Mouse (Mus musculus): ENCODE results near the gene Gm19684. TPM values are rescaled to one million over a fixed set of nuclear protein-coding genes. Genes with fewer than 3 reads are reported as not detected.
"Not testable (repeated sequence)": the region's sequence is repeated elsewhere in the genome, so short reads cannot be mapped to it uniquely, and the experiment has no call there.

Gm19684 gene
- total and polyA plus RNA-seq, 2 experiments from 2014 or later: not detected

- peak; percentile 61 for DNase-seq (ENCODE audit: low spot score)
- ATAC-seq (ENCODE audit: low FRiP score); H3K4me1 ChIP-seq (ENCODE audit: insufficient read depth, low read length); H3K9ac ChIP-seq (replicated peaks; ENCODE audit: low read length, poor library complexity, severe bottlenecking); H3K27ac ChIP-seq (ENCODE audit: low read depth, low read length); H3K4me2 ChIP-seq (ENCODE audit: low read depth, low read length, poor library complexity, severe bottlenecking); H3K4me3 ChIP-seq (ENCODE audit: low read depth, low read length); H3K27me3 ChIP-seq (ENCODE audit: insufficient read depth, low read length); H3K36me3 ChIP-seq (ENCODE audit: insufficient read depth, low read length); H3K9me3 ChIP-seq (ENCODE audit: low read length): not testable (repeated sequence)
- peak; percentile 73 for TF ChIP-seq CTCF (IDR thresholded peaks at IDR 0.05)
- 16% methylated on average over 6 of the region's 6 CpGs for WGBS
These were observed 7.4 kb upstream of the Gm19684 start for GRCm38 (mm10) chr17:36113979-36114593.

GRCm38 (mm10) chr17:36116545-36116944, 4.9 kb upstream of the Gm19684 start:
- 21% methylated on average over 3 of the region's 3 CpGs for WGBS
- DNase-seq (ENCODE audit: low spot score): peak; percentile 21
- H3K36me3 ChIP-seq (ENCODE audit: insufficient read depth, low read length); H3K27me3 ChIP-seq (ENCODE audit: insufficient read depth, low read length); H3K9me3 ChIP-seq (ENCODE audit: low read length); H3K4me2 ChIP-seq (ENCODE audit: low read depth, low read length, poor library complexity, severe bottlenecking); H3K27ac ChIP-seq (ENCODE audit: low read depth, low read length); H3K4me1 ChIP-seq (ENCODE audit: insufficient read depth, low read length); H3K9ac ChIP-seq (replicated peaks; ENCODE audit: low read length, poor library complexity, severe bottlenecking); H3K4me3 ChIP-seq (ENCODE audit: low read depth, low read length); ATAC-seq (ENCODE audit: low FRiP score): not testable (repeated sequence)

GRCm38 (mm10) chr17:36120839-36121238, 639 bp upstream of the Gm19684 start:
- H3K4me3 ChIP-seq (ENCODE audit: low read depth, low read length); H3K27me3 ChIP-seq (ENCODE audit: insufficient read depth, low read length); H3K4me1 ChIP-seq (ENCODE audit: insufficient read depth, low read length); ATAC-seq (ENCODE audit: low FRiP score); H3K27ac ChIP-seq (ENCODE audit: low read depth, low read length); DNase-seq (ENCODE audit: low spot score); H3K4me2 ChIP-seq (ENCODE audit: low read depth, low read length, poor library complexity, severe bottlenecking); H3K9me3 ChIP-seq (ENCODE audit: low read length); H3K9ac ChIP-seq (replicated peaks; ENCODE audit: low read length, poor library complexity, severe bottlenecking); H3K36me3 ChIP-seq (ENCODE audit: insufficient read depth, low read length): not testable (repeated sequence)
- WGBS: 33% methylated on average over 18 of the region's 18 CpGs

GRCm38 (mm10) chr17:36124111-36124510, 2.6 kb downstream of the Gm19684 start:
- not testable (repeated sequence) for H3K9me3 ChIP-seq (ENCODE audit: low read length); H3K4me1 ChIP-seq (ENCODE audit: insufficient read depth, low read length); H3K9ac ChIP-seq (replicated peaks; ENCODE audit: low read length, poor library complexity, severe bottlenecking); H3K27ac ChIP-seq (ENCODE audit: low read depth, low read length); H3K27me3 ChIP-seq (ENCODE audit: insufficient read depth, low read length); DNase-seq (ENCODE audit: low spot score); H3K4me3 ChIP-seq (ENCODE audit: low read depth, low read length); ATAC-seq (ENCODE audit: low FRiP score); H3K4me2 ChIP-seq (ENCODE audit: low read depth, low read length, poor library complexity, severe bottlenecking); H3K36me3 ChIP-seq (ENCODE audit: insufficient read depth, low read length)
- 74% methylated on average over 3 of the region's 3 CpGs for WGBS

GRCm38 (mm10) chr17:36128525-36128924, 7.0 kb downstream of the Gm19684 start:
- H3K9ac ChIP-seq (replicated peaks; ENCODE audit: low read length, poor library complexity, severe bottlenecking); ATAC-seq (ENCODE audit: low FRiP score); H3K36me3 ChIP-seq (ENCODE audit: insufficient read depth, low read length); H3K4me2 ChIP-seq (ENCODE audit: low read depth, low read length, poor library complexity, severe bottlenecking); H3K27ac ChIP-seq (ENCODE audit: low read depth, low read length); H3K4me1 ChIP-seq (ENCODE audit: insufficient read depth, low read length); DNase-seq (ENCODE audit: low spot score); H3K4me3 ChIP-seq (ENCODE audit: low read depth, low read length); H3K9me3 ChIP-seq (ENCODE audit: low read length); H3K27me3 ChIP-seq (ENCODE audit: insufficient read depth, low read length): not testable (repeated sequence)
- 64% methylated on average over 10 of the region's 13 CpGs for WGBS

GRCm38 (mm10) chr17:36128968-36129817, 7.7 kb downstream of the Gm19684 start, which contains the start of gene Gm7030:
Gene Gm7030 (minus strand): TSS chr17:36129425.
- not testable (repeated sequence) for H3K4me2 ChIP-seq (ENCODE audit: low read depth, low read length, poor library complexity, severe bottlenecking); H3K4me3 ChIP-seq (ENCODE audit: low read depth, low read length); H3K27ac ChIP-seq (ENCODE audit: low read depth, low read length); H3K4me1 ChIP-seq (ENCODE audit: insufficient read depth, low read length); H3K9ac ChIP-seq (replicated peaks; ENCODE audit: low read length, poor library complexity, severe bottlenecking); DNase-seq (ENCODE audit: low spot score); H3K9me3 ChIP-seq (ENCODE audit: low read length); ATAC-seq (ENCODE audit: low FRiP score); H3K36me3 ChIP-seq (ENCODE audit: insufficient read depth, low read length); H3K27me3 ChIP-seq (ENCODE audit: insufficient read depth, low read length)
- WGBS: 22% methylated on average over 24 of the region's 28 CpGs
